Mouse (Mus musculus): ENCODE results near the gene Pot1a. TPM values are rescaled to one million over a fixed set of nuclear protein-coding genes. Genes with fewer than 3 reads are reported as not detected.

Pot1a gene
- total RNA-seq, 1 experiment, result 22.9 TPM

DNA sequence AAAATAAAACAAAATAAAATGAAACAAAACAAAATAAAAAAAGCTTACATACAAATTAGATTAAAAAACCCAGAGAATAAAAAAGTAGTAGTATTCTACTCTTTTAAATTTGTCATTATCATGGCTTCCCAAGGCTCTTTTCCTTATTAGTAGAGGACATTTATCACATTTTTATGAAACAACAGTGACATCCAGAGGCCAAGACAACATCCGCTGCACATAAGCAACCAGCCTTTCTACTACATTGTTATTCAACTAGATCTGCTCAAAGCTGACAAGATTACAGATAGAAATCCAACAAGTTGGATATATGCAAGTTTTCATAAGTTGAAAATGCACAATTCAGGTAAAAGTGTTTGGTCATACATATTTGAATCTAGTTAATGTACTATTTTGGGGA, 56.4 kb downstream of the Pot1a start:
- Histone ChIP-seq H3K27ac (ENCODE audit: insufficient read depth, low read depth, low read length, poor library complexity, severe bottlenecking) (no peak overlapping the region), H3K36me3 (ENCODE audit: control insufficient read depth, insufficient read depth, low read length, poor library complexity, severe bottlenecking) (peaks cover 5% of the 10 kb centered on the region), H3K9me3 (ENCODE audit: control insufficient read depth, insufficient read depth, low read depth, low read length) (no peaks in the 10 kb centered on the region), H3K9ac (ENCODE audit: insufficient read depth, low read depth, low read length, poor library complexity, severe bottlenecking) (no peak overlapping the region), H3K4me1 (ENCODE audit: control insufficient read depth in 2 of 2, insufficient read depth in 2 of 2, low read length in 2 of 2, poor library complexity in 1 of 2) (no peaks in the 10 kb centered on the region), H3K4me3 (ENCODE audit: insufficient read depth in 1 of 2, low read depth in 1 of 2, low read length in 2 of 2, poor library complexity in 1 of 2, severe bottlenecking in 1 of 2) (no peak overlapping the region)
- in situ Hi-C loops (cut with MboI; ENCODE audit: low sequenced_read_pairs in 2 of 2, unreplicated experiment in 2 of 2), result no loop called here
- DNase-seq (ENCODE audit: low read depth, low spot score), result no peak
- TF ChIP-seq HCFC1 (IDR thresholded peaks at IDR 0.05; ENCODE audit: borderline replicate concordance, insufficient read depth, low read length) (no peak), ZC3H11A (IDR thresholded peaks at IDR 0.05; ENCODE audit: borderline replicate concordance, low read depth, low read length) (no peak), CHD2 (IDR thresholded peaks at IDR 0.05; ENCODE audit: low read depth, low read length) (no peak), MAFK (IDR thresholded peaks at IDR 0.05; ENCODE audit: insufficient read depth, low read depth, low read length) (no peak), ZNF384 (IDR thresholded peaks at IDR 0.05; ENCODE audit: low read depth, low read length) (no peak)

DNA sequence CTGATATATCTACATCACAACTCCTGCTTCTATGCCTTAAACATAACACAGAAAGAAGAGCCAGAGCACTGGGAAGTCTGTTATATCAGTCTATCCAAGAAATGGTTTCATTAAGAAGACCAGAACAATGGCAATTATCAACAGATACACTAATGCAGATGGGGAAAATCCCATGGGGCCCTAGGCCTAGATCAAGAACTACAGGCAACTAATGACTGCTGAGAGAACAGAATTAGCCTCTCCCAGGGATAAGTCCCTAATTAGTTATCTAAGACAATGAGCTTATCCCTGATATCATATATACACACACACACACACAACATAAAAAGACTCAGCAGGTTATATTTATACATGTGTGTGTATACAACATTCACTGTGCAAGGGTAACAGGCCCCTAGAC, 72.5 kb downstream of the Pot1a start:
- Histone ChIP-seq H3K9me3 (ENCODE audit: control insufficient read depth, insufficient read depth, low read depth, low read length) (no peaks in the 10 kb centered on the region), H3K9ac (ENCODE audit: insufficient read depth, low read depth, low read length, poor library complexity, severe bottlenecking) (no peak overlapping the region), H3K4me3 (ENCODE audit: insufficient read depth in 1 of 2, low read depth in 1 of 2, low read length in 2 of 2, poor library complexity in 1 of 2, severe bottlenecking in 1 of 2) (no peak overlapping the region), H3K36me3 (ENCODE audit: control insufficient read depth, insufficient read depth, low read length, poor library complexity, severe bottlenecking) (no peaks in the 10 kb centered on the region), H3K4me1 (ENCODE audit: control insufficient read depth in 2 of 2, insufficient read depth in 2 of 2, low read length in 2 of 2, poor library complexity in 1 of 2) (no peaks in the 10 kb centered on the region), H3K27ac (ENCODE audit: insufficient read depth, low read depth, low read length, poor library complexity, severe bottlenecking) (no peak overlapping the region)
- DNase-seq (ENCODE audit: low read depth, low spot score), result no peak
- in situ Hi-C loops (cut with MboI; ENCODE audit: low sequenced_read_pairs in 2 of 2, unreplicated experiment in 2 of 2), result no loop called here
- no peak for TF ChIP-seq CHD2 (IDR thresholded peaks at IDR 0.05; ENCODE audit: low read depth, low read length)
- no peak for TF ChIP-seq HCFC1 (IDR thresholded peaks at IDR 0.05; ENCODE audit: borderline replicate concordance, insufficient read depth, low read length)
- TF ChIP-seq MAFK (IDR thresholded peaks at IDR 0.05; ENCODE audit: insufficient read depth, low read depth, low read length), result no peak
- TF ChIP-seq ZC3H11A (IDR thresholded peaks at IDR 0.05; ENCODE audit: borderline replicate concordance, low read depth, low read length), result no peak

- no peaks in the 10 kb centered on the region for H3K4me1 ChIP-seq (ENCODE audit: control insufficient read depth in 2 of 2, insufficient read depth in 2 of 2, low read length in 2 of 2, poor library complexity in 1 of 2)
- H3K36me3 ChIP-seq (ENCODE audit: control insufficient read depth, insufficient read depth, low read length, poor library complexity, severe bottlenecking), result no peaks in the 10 kb centered on the region
- in situ Hi-C loops (cut with MboI; ENCODE audit: low sequenced_read_pairs in 2 of 2, unreplicated experiment in 2 of 2), result no loop called here
- H3K27ac ChIP-seq (ENCODE audit: insufficient read depth, low read depth, low read length, poor library complexity, severe bottlenecking), result no peak overlapping the region
- no peaks in the 10 kb centered on the region for H3K9me3 ChIP-seq (ENCODE audit: control insufficient read depth, insufficient read depth, low read depth, low read length)
- no peak for DNase-seq (ENCODE audit: low read depth, low spot score)
- TF ChIP-seq MAFK (IDR thresholded peaks at IDR 0.05; ENCODE audit: insufficient read depth, low read depth, low read length), result no peak
- no peak for TF ChIP-seq CHD2 (IDR thresholded peaks at IDR 0.05; ENCODE audit: low read depth, low read length)
- TF ChIP-seq ZNF384 (IDR thresholded peaks at IDR 0.05; ENCODE audit: low read depth, low read length), result no peak
- TF ChIP-seq ZC3H11A (IDR thresholded peaks at IDR 0.05; ENCODE audit: borderline replicate concordance, low read depth, low read length), result no peak
- TF ChIP-seq HCFC1 (IDR thresholded peaks at IDR 0.05; ENCODE audit: borderline replicate concordance, insufficient read depth, low read length), result no peak
- no peak overlapping the region for H3K4me3 ChIP-seq (ENCODE audit: insufficient read depth in 1 of 2, low read depth in 1 of 2, low read length in 2 of 2, poor library complexity in 1 of 2, severe bottlenecking in 1 of 2)
- no peak overlapping the region for H3K9ac ChIP-seq (ENCODE audit: insufficient read depth, low read depth, low read length, poor library complexity, severe bottlenecking)
Observed at GRCm38 (mm10) chr6:25726560-25726959, 82.5 kb downstream of the Pot1a start.

- no peak overlapping the region for H3K9ac ChIP-seq (ENCODE audit: insufficient read depth, low read depth, low read length, poor library complexity, severe bottlenecking)
- H3K27ac ChIP-seq (ENCODE audit: insufficient read depth, low read depth, low read length, poor library complexity, severe bottlenecking), result no peak overlapping the region
- H3K4me1 ChIP-seq (ENCODE audit: control insufficient read depth in 2 of 2, insufficient read depth in 2 of 2, low read length in 2 of 2, poor library complexity in 1 of 2), result no peaks in the 10 kb centered on the region
- TF ChIP-seq MAFK (IDR thresholded peaks at IDR 0.05; ENCODE audit: insufficient read depth, low read depth, low read length) (no peak), HCFC1 (IDR thresholded peaks at IDR 0.05; ENCODE audit: borderline replicate concordance, insufficient read depth, low read length) (no peak), CHD2 (IDR thresholded peaks at IDR 0.05; ENCODE audit: low read depth, low read length) (no peak)
- no peak for DNase-seq (ENCODE audit: low read depth, low spot score)
- H3K9me3 ChIP-seq (ENCODE audit: control insufficient read depth, insufficient read depth, low read depth, low read length), result no peaks in the 10 kb centered on the region
- in situ Hi-C loops (cut with MboI; ENCODE audit: low sequenced_read_pairs in 2 of 2, unreplicated experiment in 2 of 2), result no loop called here
- no peak overlapping the region for H3K4me3 ChIP-seq (ENCODE audit: insufficient read depth in 1 of 2, low read depth in 1 of 2, low read length in 2 of 2, poor library complexity in 1 of 2, severe bottlenecking in 1 of 2)
- H3K36me3 ChIP-seq (ENCODE audit: control insufficient read depth, insufficient read depth, low read length, poor library complexity, severe bottlenecking), result no peaks in the 10 kb centered on the region
Observed at GRCm38 (mm10) chr6:25710601-25711000, 98.4 kb downstream of the Pot1a start.

GRCm38 (mm10) chr6:25709250-25709895, 99.7 kb downstream of the Pot1a start:
- in situ Hi-C loops (cut with MboI; ENCODE audit: low sequenced_read_pairs in 2 of 2, unreplicated experiment in 2 of 2), result no loop called here
- Histone ChIP-seq H3K9ac (ENCODE audit: insufficient read depth, low read depth, low read length, poor library complexity, severe bottlenecking) (no peak overlapping the region), H3K36me3 (ENCODE audit: control insufficient read depth, insufficient read depth, low read length, poor library complexity, severe bottlenecking) (no peaks in the 10 kb centered on the region), H3K4me3 (ENCODE audit: insufficient read depth in 1 of 2, low read depth in 1 of 2, low read length in 2 of 2, poor library complexity in 1 of 2, severe bottlenecking in 1 of 2) (no peak overlapping the region), H3K27ac (ENCODE audit: insufficient read depth, low read depth, low read length, poor library complexity, severe bottlenecking) (no peak overlapping the region), H3K4me1 (ENCODE audit: control insufficient read depth in 2 of 2, insufficient read depth in 2 of 2, low read length in 2 of 2, poor library complexity in 1 of 2) (no peaks in the 10 kb centered on the region), H3K9me3 (ENCODE audit: control insufficient read depth, insufficient read depth, low read depth, low read length) (no peaks in the 10 kb centered on the region)
- TF ChIP-seq ZNF384 (IDR thresholded peaks at IDR 0.05; ENCODE audit: low read depth, low read length) (no peak), CHD2 (IDR thresholded peaks at IDR 0.05; ENCODE audit: low read depth, low read length) (no peak), ZC3H11A (IDR thresholded peaks at IDR 0.05; ENCODE audit: borderline replicate concordance, low read depth, low read length) (no peak), MAFK (IDR thresholded peaks at IDR 0.05; ENCODE audit: insufficient read depth, low read depth, low read length) (no peak), HCFC1 (IDR thresholded peaks at IDR 0.05; ENCODE audit: borderline replicate concordance, insufficient read depth, low read length) (no peak)
- DNase-seq (ENCODE audit: low read depth, low spot score), result peak; percentile 8
